Mouse (Mus musculus) intestine, embryonic 14.5 days (tissue): ENCODE data around the gene Cacng6. TPM values are rescaled to one million over a fixed set of nuclear protein-coding genes. Genes with fewer than 3 reads are reported as not detected.

Source experiments
- ATAC-seq: fragments of 200-750 bp; cut with Nextera tagmentation; replicated peaks from 2 replicates; pipeline ENCODE4 v1.8.0; 2017; ENCODE audit warnings: low read depth, moderate number of reproducible peaks, moderate TSS enrichment, moderate library complexity; ENCODE audit not compliant: low FRiP score, low TSS enrichment
- DNase-seq: peaks from one replicate; pipeline ENCODE4 v3.0.0-alpha.2; 2018; ENCODE audit warnings: low spot score
- H3K27ac ChIP-seq: fragments of 300-500 bp; sonication (generic); 2 replicates; pipeline ENCODE4 v1.5.1; 2014; ENCODE audit warnings: low read depth, mild to moderate bottlenecking, control low read depth
- H3K27me3 ChIP-seq: fragments of 300-500 bp; sonication (generic); replicated peaks from 2 replicates; pipeline ENCODE4 v1.6.1; 2014; ENCODE audit warnings: low read length, control low read depth; ENCODE audit not compliant: control insufficient read depth, insufficient read depth
- H3K36me3 ChIP-seq: fragments of 300-500 bp; sonication (generic); 2 replicates; pipeline ENCODE4 v1.6.1; 2014; ENCODE audit warnings: low read length, control low read depth; ENCODE audit not compliant: control insufficient read depth, insufficient read depth
- H3K4me1 ChIP-seq: fragments of 300-500 bp; sonication (generic); replicated peaks from 2 replicates; pipeline ENCODE4 v1.6.1; 2014; ENCODE audit warnings: low read length, control low read depth, mixed read lengths; ENCODE audit not compliant: control insufficient read depth, insufficient read depth
- H3K4me2 ChIP-seq: fragments of 300-500 bp; sonication (generic); 2 replicates; pipeline ENCODE4 v1.6.1; 2014; ENCODE audit warnings: low read length
- H3K4me3 ChIP-seq: fragments of 300-500 bp; sonication (generic); 2 replicates; pipeline ENCODE4 v1.5.1; 2014; ENCODE audit warnings: low read depth, low read length, control low read depth, mixed read lengths
- H3K9ac ChIP-seq: fragments of 300-500 bp; sonication (generic); 2 replicates; pipeline ENCODE4 v1.6.1; 2014; ENCODE audit warnings: mild to moderate bottlenecking, low read length
- H3K9me3 ChIP-seq: fragments of 300-500 bp; sonication (generic); 2 replicates; pipeline ENCODE4 v1.6.1; 2016; ENCODE audit warnings: low read length, control low read depth; ENCODE audit not compliant: control insufficient read depth
- WGBS: fragments of 180-500 bp; shearing (Covaris S2); extraction: QIAGEN DNeasy Blood & Tissue Kit; methylation state at CpG from one replicate; pipeline ENCODE4 v1.1.7; 2014; 5-methylcytosine and 5-hydroxymethylcytosine counted together
- polyA plus RNA-seq: library from polyadenylated mRNA; unstranded; fragments of >200 nt; fragmentation: Nextera tagmentation; extraction: Ambion mirVana; gene quantifications from 2 replicates; pipeline ENCODE4 v1.2.1, GENCODE M21; 2014

Gene Cacng6
- polyA plus RNA-seq, 1 experiment from 2014 or later: not detected

DNA sequence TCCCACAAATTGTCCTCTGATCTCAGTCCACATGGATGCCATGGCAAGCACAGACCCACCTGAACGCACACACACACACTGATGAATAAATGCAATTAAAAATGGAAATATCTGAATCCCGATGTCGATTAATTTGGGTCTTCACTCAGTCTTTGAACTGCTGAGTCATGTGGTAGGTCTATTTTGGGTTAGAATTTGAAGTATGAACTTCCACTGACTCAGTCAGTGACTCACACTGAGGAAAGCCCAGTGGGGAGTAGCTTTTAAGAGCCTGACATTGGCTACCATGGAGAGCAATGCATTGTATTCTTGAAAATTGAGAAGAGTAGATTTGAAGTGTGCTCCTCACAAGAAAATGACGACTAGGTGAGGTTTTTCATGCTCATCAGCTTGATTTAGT is 23.0 kb downstream of the Cacng6 start:
- Histone ChIP-seq H3K4me3 (no peak overlapping the region), H3K27ac (no peak overlapping the region), H3K9me3 (no peaks in the 10 kb centered on the region), H3K27me3 (no peaks in the 10 kb centered on the region), H3K9ac (no peak overlapping the region), H3K4me2 (no peak overlapping the region), H3K36me3 (no peaks in the 10 kb centered on the region), H3K4me1 (no peaks in the 10 kb centered on the region)
- WGBS: 81% methylated on average over 4 of the region's 4 CpGs
- DNase-seq: no peak
- no peak for ATAC-seq

DNA sequence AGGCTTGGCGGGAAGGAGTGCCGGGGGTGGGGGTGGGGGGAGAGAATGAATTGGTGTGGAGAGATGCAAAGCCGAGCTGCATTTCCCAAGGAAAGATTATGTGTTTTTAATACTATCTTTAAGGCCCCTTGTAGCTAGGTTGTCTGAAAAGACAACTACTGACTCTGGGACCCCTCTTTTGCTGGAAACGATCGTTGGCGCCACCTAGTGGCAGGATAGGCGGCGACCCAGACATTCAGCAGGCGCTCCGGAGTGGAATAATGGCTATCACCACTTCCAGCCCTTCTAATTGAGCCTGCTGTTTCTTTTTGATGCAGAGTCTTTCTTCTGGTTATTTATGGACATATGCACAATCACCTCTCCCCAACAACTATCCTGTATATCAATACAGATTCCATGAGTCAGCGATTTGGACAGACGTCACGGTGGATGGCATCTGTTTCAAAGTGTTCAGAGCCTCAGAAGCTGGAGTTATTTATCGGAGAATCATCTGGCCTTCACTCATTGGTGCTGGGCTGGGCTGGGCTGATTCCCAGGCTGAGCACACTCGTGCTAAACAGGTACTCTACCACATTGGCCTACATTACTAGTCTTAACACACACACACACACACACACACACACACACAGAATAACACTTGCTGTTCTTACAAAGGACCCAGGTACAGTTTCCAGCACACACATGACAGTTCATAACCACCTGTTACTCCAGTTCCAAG is 24.9 kb downstream of the Cacng6 start:
- 23% methylated on average over 15 of the region's 15 CpGs for WGBS
- Histone ChIP-seq H3K4me1 (no peaks in the 10 kb centered on the region), H3K9me3 (no peaks in the 10 kb centered on the region), H3K27me3 (no peaks in the 10 kb centered on the region), H3K9ac (no peak overlapping the region), H3K4me3 (no peak overlapping the region), H3K36me3 (no peaks in the 10 kb centered on the region), H3K4me2 (no peak overlapping the region), H3K27ac (no peak overlapping the region)
- peak; percentile 15; the same call in 1 of the 2 replicates for ATAC-seq
- DNase-seq: peak; percentile 90

DNA sequence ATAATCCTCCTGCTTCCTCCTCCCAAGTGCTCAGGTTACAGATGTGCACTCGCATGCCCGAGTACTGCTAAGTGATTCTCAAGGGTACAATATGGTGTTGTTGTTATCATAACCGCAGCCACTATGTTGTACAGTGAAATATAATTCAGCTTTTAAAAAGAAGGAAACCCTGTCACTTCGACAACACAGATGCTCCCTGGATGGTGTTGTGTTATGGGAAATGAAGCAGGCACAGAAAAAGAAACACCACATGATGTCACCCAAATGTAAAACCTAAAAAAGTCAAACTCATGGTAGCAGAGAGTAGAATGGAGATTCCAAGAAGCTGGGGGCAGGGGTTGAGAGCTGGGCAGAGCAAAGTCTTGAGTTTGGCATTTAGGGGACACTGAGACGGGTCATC is 26.7 kb downstream of the Cacng6 start:
- no peak for ATAC-seq

DNA sequence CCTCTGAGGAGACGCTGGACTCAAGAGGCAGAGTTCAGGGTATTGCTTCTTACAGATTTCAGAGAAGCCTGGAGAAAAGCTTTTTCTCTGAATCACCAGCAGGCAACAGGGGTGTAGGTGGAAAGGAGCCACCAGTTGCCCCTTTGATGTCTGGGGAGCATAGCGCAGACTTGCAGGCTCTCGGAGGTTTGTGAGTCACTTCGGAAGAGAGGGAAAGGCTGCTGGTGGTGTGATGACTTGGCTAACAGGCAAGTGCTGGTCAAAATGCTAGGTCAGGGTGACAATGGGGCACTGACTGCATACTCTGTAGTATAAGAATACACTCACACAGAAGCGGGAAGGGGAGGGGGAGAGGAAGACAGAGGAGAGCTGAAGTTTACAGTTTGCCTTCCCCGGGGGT is 27.2 kb downstream of the Cacng6 start:
- ATAC-seq: no peak
- no peak for DNase-seq
- no peaks in the 10 kb centered on the region for H3K27me3 ChIP-seq
- no peaks in the 10 kb centered on the region for H3K4me1 ChIP-seq
- H3K27ac ChIP-seq: no peak overlapping the region
- H3K4me3 ChIP-seq: no peak overlapping the region
- no peaks in the 10 kb centered on the region for H3K9me3 ChIP-seq
- no peak overlapping the region for H3K4me2 ChIP-seq
- 23% methylated on average over 6 of the region's 6 CpGs for WGBS
- H3K36me3 ChIP-seq: no peaks in the 10 kb centered on the region
- no peak overlapping the region for H3K9ac ChIP-seq

More for the DNA sequence above, 26.7 kb downstream of the Cacng6 start:
- Histone ChIP-seq H3K27ac (no peak overlapping the region), H3K4me2 (no peak overlapping the region), H3K4me3 (no peak overlapping the region), H3K36me3 (no peaks in the 10 kb centered on the region), H3K9me3 (no peaks in the 10 kb centered on the region), H3K9ac (no peak overlapping the region), H3K27me3 (no peaks in the 10 kb centered on the region), H3K4me1 (no peaks in the 10 kb centered on the region)
- DNase-seq: no peak
- WGBS: 63% methylated on average over 5 of the region's 5 CpGs

DNA sequence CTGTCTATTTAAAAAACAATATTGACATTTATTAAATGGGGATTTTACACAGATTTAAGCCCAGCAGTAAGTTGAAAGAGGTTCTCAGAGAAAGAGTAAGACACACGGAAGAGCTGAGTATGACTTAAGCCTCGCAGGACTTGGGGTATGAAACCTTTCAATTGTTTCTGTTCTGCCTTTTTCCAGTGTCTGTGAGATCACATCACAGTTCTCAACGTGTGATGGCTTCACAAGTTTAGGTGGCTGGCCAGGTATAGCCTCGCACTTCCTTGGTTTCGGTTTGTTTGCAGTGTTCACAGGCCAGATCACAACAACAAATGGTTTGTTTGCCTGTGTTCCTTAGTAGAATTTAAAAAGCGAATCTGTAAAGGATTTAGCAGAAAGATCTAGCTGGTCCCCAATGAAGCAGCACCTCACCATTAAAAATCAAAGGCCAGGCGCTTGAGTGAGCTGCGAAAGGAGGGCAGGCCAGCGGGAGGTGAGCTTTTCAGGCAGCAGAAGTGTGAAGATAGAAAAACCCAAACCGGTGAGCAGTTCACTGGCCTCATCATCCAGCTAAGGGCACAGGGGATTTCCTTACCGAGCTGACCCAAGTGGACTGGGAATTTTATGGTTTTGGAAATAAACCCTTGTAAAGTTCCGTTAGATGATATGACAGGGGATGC is 29.0 kb downstream of the Cacng6 start:
- H3K27me3 ChIP-seq: no peaks in the 10 kb centered on the region
- ATAC-seq: no peak
- no peak for DNase-seq
- no peaks in the 10 kb centered on the region for H3K9me3 ChIP-seq
- no peak overlapping the region for H3K9ac ChIP-seq
- H3K4me3 ChIP-seq: no peak overlapping the region
- WGBS: 49% methylated on average over 12 of the region's 12 CpGs
- no peaks in the 10 kb centered on the region for H3K4me1 ChIP-seq
- no peaks in the 10 kb centered on the region for H3K36me3 ChIP-seq
- no peak overlapping the region for H3K27ac ChIP-seq
- no peak overlapping the region for H3K4me2 ChIP-seq

DNA sequence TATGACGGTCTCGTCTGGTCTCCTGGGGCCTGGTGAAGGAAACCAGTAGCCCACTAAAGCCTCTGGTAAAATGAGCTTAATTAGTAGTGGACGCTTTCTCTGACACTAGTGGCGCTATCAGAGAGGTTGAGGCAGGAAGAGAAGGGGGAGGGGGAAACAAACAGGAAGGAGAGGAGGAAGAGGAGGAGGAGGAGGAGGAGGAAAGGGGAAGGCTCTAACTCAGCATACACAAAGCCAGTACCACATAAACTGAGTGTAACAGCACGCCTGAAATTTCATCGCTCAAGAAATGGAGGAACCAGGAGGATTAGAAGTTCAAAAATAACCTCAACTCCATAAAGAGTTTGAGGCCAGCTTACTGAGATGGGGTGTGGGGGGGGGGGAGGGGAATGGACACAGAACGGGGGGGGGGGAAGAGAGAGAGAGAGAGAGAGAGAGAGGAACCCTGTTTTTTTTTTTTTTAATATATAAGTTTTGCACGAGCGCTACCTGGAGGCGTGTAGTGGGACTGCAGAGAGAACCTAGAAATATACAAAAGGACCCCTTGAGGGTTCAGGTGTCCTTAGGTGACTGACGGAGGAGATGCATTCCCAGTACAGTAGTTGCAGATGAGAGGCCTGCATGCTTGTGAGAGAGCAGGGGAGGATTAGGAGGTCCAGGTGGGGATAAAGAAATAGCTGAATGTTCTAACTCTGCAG is 29.6 kb downstream of the Cacng6 start:
- Histone ChIP-seq H3K27ac (no peak overlapping the region), H3K4me3 (no peak overlapping the region), H3K9me3 (no peaks in the 10 kb centered on the region), H3K27me3 (no peaks in the 10 kb centered on the region), H3K4me2 (no peak overlapping the region), H3K9ac (no peak overlapping the region), H3K4me1 (no peaks in the 10 kb centered on the region), H3K36me3 (no peaks in the 10 kb centered on the region)
- ATAC-seq (no peak), DNase-seq (no peak)
- WGBS: 52% methylated on average over 10 of the region's 11 CpGs

DNA sequence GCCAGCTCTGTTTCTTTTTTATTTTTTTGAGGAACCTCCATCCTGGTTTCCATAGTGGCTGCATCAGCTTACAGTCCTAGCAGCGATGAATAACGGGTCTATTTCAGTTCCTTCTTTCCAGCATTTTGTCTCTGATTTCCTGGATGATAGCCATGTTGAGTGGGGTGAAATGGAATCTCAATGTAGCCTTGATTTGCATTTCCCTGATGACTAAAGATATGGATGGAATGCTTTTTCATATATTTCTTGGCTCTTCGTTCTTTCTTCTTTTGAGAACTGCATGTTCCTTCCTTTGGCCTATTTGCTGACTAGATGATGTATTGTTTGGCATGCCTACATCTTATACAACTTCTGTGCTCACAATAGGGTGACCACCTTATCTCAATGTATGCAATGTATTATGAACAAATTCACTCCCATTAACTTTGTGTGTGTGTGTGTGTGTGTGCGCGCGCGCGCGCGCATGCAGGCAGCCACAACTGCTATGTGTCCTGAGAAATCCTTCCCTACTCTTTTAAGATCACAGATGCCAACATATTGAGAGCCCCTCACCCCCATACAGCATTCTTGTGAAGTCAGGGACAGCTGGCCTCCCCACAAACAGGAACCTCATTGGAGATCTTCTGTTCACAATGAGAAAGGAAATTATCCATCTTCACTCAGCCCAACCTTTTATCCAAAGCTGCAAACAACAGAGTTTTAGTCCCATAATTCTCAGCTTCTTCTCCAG is 33.3 kb downstream of the Cacng6 start:
- Histone ChIP-seq H3K9ac (no peak overlapping the region), H3K36me3 (no peaks in the 10 kb centered on the region), H3K4me1 (no peaks in the 10 kb centered on the region), H3K27ac (0 out of 2 replicates have a peak overlapping the region, but pooled peaks have one; percentile 29), H3K27me3 (no peaks in the 10 kb centered on the region), H3K9me3 (no peaks in the 10 kb centered on the region), H3K4me2 (no peak overlapping the region), H3K4me3 (no peak overlapping the region)
- no peak for DNase-seq
- WGBS: 90% methylated on average over 10 of the region's 10 CpGs
- no peak for ATAC-seq

DNA sequence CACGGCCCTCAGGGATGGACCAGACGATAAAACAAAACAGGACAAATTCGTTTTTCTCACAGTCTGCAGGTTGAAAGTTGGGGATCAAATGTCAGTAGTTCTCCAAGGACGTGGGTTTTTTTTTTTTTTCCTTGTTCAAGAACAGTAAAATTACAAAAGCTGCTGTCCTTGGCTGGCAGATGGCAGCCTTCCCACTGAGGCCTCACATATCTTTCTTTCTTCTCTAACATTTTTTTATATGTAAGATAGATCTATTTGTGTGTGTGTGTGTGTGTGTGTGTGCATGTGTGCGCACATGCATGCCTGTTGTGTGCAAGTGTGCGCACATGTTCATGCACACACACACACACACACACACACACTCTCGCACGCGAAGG is 33.8 kb downstream of the Cacng6 start:
- ATAC-seq: no peak
- no peak overlapping the region for H3K9ac ChIP-seq
- H3K36me3 ChIP-seq: no peaks in the 10 kb centered on the region
- no peak overlapping the region for H3K4me3 ChIP-seq
- H3K27me3 ChIP-seq: no peaks in the 10 kb centered on the region
- no peaks in the 10 kb centered on the region for H3K9me3 ChIP-seq
- 0 out of 2 replicates have a peak overlapping the region, but pooled peaks have one; percentile 29 for H3K27ac ChIP-seq
- 66% methylated on average over 9 of the region's 9 CpGs for WGBS
- DNase-seq: no peak
- no peak overlapping the region for H3K4me2 ChIP-seq
- H3K4me1 ChIP-seq: no peaks in the 10 kb centered on the region
